Mouse (Mus musculus) C2C12 (cell line): Measurements from ENCODE around the gene Zfp182. TPM values are rescaled to one million over a fixed set of nuclear protein-coding genes. Genes with fewer than 3 reads are reported as not detected.

Experiments used
- H3K27me3 ChIP-seq: one replicate; pipeline ENCODE4 v1.6.1; 2011; ENCODE audit not compliant: control insufficient read depth, insufficient read depth, insufficient read length
- H3K36me3 ChIP-seq: one replicate; pipeline ENCODE4 v1.6.1; 2011; ENCODE audit not compliant: control insufficient read depth, insufficient read depth
- H3K4me3 ChIP-seq: one replicate; pipeline ENCODE4 v1.5.1; 2011; ENCODE audit warnings: mild to moderate bottlenecking, control low read depth; ENCODE audit not compliant: poor library complexity, insufficient read depth, severe bottlenecking
- H3K79me2 ChIP-seq: one replicate; pipeline ENCODE4 v1.6.1; 2011; ENCODE audit not compliant: control insufficient read depth, insufficient read depth
- H3K79me3 ChIP-seq: one replicate; pipeline ENCODE4 v1.6.1; 2011; ENCODE audit warnings: low read depth, control low read depth
- H3ac ChIP-seq: one replicate; pipeline ENCODE3; 2011; ENCODE audit warnings: low read depth; ENCODE audit not compliant: control insufficient read depth, insufficient read length
- CEBPB ChIP-seq: IDR thresholded peaks from one replicate; pipeline ENCODE4 v1.6.1; 2011; ENCODE audit warnings: low read depth, mild to moderate bottlenecking, control low read depth, moderate library complexity
- CTCF ChIP-seq: IDR thresholded peaks from one replicate; pipeline ENCODE4 v1.5.1; 2011; ENCODE audit not compliant: control insufficient read depth, insufficient read depth, insufficient read length
- FOSL1 ChIP-seq: IDR thresholded peaks from one replicate; pipeline ENCODE4 v1.8.0; 2011; ENCODE audit warnings: mild to moderate bottlenecking, low read length; ENCODE audit not compliant: poor library complexity, insufficient read depth, severe bottlenecking
- MAX ChIP-seq: IDR thresholded peaks from one replicate; pipeline ENCODE4 v1.6.1; 2011; ENCODE audit warnings: mild to moderate bottlenecking, control low read depth
- MYOD1 ChIP-seq: IDR thresholded peaks from one replicate; pipeline ENCODE4 v1.6.1; 2011; ENCODE audit warnings: low read depth; ENCODE audit not compliant: control insufficient read depth, insufficient read length
- MYOG ChIP-seq: IDR thresholded peaks from one replicate; pipeline ENCODE4 v1.6.1; 2011; ENCODE audit not compliant: control insufficient read depth, insufficient read length; ENCODE audit errors: extremely low read depth
- USF1 ChIP-seq: IDR thresholded peaks from one replicate; pipeline ENCODE4 v1.6.1; 2011; ENCODE audit warnings: low read depth, mild to moderate bottlenecking, control low read depth, moderate library complexity
- long read RNA-seq, 2 experiments: library from polyadenylated mRNA; unstranded; transcript quantifications; one replicate each; pipeline ENCODE4 v2.0.0; 2019 to 2020
- polyA plus RNA-seq: library from polyadenylated mRNA; unstranded; fragments of >200 nt; fragmentation: generic; extraction: Trizol; gene quantifications from one replicate; pipeline ENCODE4 v1.2.1, GENCODE M21; 2012; ENCODE audit warnings: missing spikeins

Gene Zfp182
- 0.47 TPM for polyA plus RNA-seq
- long read RNA-seq, experiment 1, partial matches to known transcripts = 0 of 4 reads
- long read RNA-seq, experiment 1, other reads (novel, unspliced or antisense) = 2 of 4 reads
- long read RNA-seq, experiment 2, transcript Zfp182-203 (5 exons, 3,160 nt) = major isoform, 8 of 19 reads
- long read RNA-seq, experiment 2, partial matches to known transcripts = 0 of 19 reads
- long read RNA-seq, experiment 2, other reads (novel, unspliced or antisense) = 11 of 19 reads

GRCm38 (mm10) chrX:21061866-21062543, at the start of gene Zfp182:
Gene Zfp182, minus strand, starts transcription at chrX:21062316.
- H3K36me3 ChIP-seq = no peaks in the 10 kb centered on the region
- H3K79me3 ChIP-seq = no peaks in the 10 kb centered on the region
- no peaks in the 10 kb centered on the region for H3K79me2 ChIP-seq
- TF ChIP-seq CEBPB (no peak), MYOD1 (no peak), MAX (no peak), USF1 (no peak), CTCF (no peak), FOSL1 (no peak), MYOG (no peak)
- H3K4me3 ChIP-seq = peak within 1 kb of the TSS; percentile 40
- H3ac ChIP-seq = peak within 1 kb of the TSS; percentile 79
- H3K27me3 ChIP-seq = no peaks in the 10 kb centered on the region

DNA sequence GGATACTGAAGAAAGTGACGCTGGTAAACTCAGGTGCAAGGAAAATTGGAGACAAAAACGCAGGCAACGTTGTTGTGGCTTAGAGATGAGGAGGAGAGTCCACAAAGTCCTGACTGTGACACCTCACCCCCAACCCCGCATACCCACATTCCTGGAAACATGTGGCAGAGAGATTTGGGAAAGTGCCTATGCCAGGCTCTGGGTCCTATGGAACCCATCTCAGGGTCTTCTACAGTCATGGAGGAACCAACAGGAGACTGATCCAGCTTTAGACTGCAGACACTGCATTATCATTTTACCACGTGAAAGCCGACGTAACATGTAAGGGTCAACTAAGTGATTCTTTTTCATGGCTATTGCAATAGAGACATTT, 27.7 kb upstream of the Zfp182 start:
- TF ChIP-seq CTCF (no peak), FOSL1 (no peak), USF1 (no peak), CEBPB (no peak), MAX (no peak), MYOD1 (no peak), MYOG (no peak)
- H3ac ChIP-seq = no peak overlapping the region
- H3K27me3 ChIP-seq = no peaks in the 10 kb centered on the region
- H3K36me3 ChIP-seq = no peaks in the 10 kb centered on the region
- H3K79me2 ChIP-seq = no peaks in the 10 kb centered on the region
- H3K4me3 ChIP-seq = no peak overlapping the region
- H3K79me3 ChIP-seq = no peaks in the 10 kb centered on the region

GRCm38 (mm10) chrX:21088983-21089866, 27.1 kb upstream of the Zfp182 start, which contains the start of gene Zfp300:
Gene Zfp300, minus strand, starts transcription at chrX:21089527.
- Histone ChIP-seq H3ac (peak within 1 kb of the TSS; percentile 24), H3K79me3 (no peaks in the 10 kb centered on the region), H3K27me3 (no peaks in the 10 kb centered on the region), H3K79me2 (no peaks in the 10 kb centered on the region), H3K36me3 (no peaks in the 10 kb centered on the region), H3K4me3 (peak within 1 kb of the TSS; percentile 30)
- TF ChIP-seq CEBPB = no peak
- no peak for TF ChIP-seq MYOG

DNA sequence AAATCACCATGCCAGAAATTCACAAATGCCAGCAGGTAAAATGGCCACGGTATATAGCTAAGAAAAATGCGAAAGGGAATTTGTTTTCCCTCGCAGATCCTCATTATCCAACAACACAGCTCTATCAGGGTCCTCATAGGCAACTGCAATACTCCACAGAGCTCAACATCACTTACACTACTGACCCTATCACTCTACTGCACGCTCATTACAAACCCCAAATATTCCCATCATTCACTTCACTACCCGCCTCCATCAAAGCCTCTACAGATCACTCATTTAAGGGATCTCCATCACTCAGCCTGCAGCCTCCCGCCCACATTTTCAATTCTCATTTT, 26.5 kb upstream of the Zfp182 start:
- no peak overlapping the region for H3ac ChIP-seq
- H3K79me2 ChIP-seq = no peaks in the 10 kb centered on the region
- no peaks in the 10 kb centered on the region for H3K27me3 ChIP-seq
- no peaks in the 10 kb centered on the region for H3K79me3 ChIP-seq
- no peak for TF ChIP-seq FOSL1
- TF ChIP-seq MYOD1 = no peak
- TF ChIP-seq CEBPB = no peak
- peak overlapping the region; percentile 30 for H3K4me3 ChIP-seq
- no peaks in the 10 kb centered on the region for H3K36me3 ChIP-seq

DNA sequence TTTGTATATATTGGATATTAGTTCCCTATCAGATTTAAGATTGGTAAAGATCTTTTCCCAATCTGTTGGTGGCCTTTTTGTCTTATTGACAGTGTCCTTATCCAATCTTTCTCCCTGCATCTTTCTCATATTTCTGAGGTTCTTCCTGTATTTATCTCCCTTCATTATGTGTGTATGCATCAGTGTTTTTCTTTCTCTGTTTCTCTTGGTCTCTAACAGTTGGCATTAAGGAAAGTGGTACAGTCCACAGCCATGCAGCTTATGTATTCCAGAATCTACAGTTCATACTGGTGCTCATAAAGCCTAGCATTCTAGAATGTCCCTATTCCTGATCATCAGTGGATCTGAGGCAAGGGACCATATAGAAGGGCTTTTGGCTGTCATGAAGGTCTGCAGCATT, 6.0 kb upstream of the Zfp182 start, which contains the start of gene Spaca5:
Spaca5 (plus strand) TSS at position 301 of the 400 bp plus-strand sequence.
- H3K79me2 ChIP-seq = no peaks in the 10 kb centered on the region
- no peak within 1 kb of the TSS for H3K4me3 ChIP-seq
- TF ChIP-seq MAX (no peak), CEBPB (no peak), MYOG (no peak), MYOD1 (no peak), USF1 (no peak), FOSL1 (no peak), CTCF (no peak)
- H3ac ChIP-seq = no peak within 1 kb of the TSS
- H3K36me3 ChIP-seq = no peaks in the 10 kb centered on the region
- H3K79me3 ChIP-seq = no peaks in the 10 kb centered on the region
- no peaks in the 10 kb centered on the region for H3K27me3 ChIP-seq
